Mouse (Mus musculus) bone marrow macrophage, adult 2 months (primary cell): ENCODE results near the gene Ano10.

Experiments
- CTCF ChIP-seq: IDR thresholded peaks from 2 replicates; pipeline ENCODE4 v1.5.1; 2012; ENCODE audit warnings: low read depth, mild to moderate bottlenecking, low read length, moderate library complexity
- POLR2A ChIP-seq: IDR thresholded peaks from 2 replicates; pipeline ENCODE4 v1.6.1; 2012; ENCODE audit warnings: mild to moderate bottlenecking, low read depth, low read length, borderline replicate concordance

- TF ChIP-seq CTCF (no peak), POLR2A (no peak)
Observed at GRCm38 (mm10) chr9:122184329-122184728, 109.9 kb downstream of the Ano10 start.
